8 mouse cellular contexts compared by ENCODE assay signal in genomic region chr17:25016292-25017132, GRCm38 (mm10). TPM values are rescaled to one million over a fixed set of nuclear protein-coding genes. Genes with fewer than 3 reads are reported as not detected.
DNase-seq lines count a peak whose midpoint lies in the region; ATAC-seq and TF ChIP-seq lines count a peak whose summit lies in the region.

No protein-coding gene starts in this region.

- peak; percentile 77 for DNase-seq in MEL (ENCODE audit: low read depth, low spot score)
- peak; percentile 44 for DNase-seq in c-Kit-positive CD71-negative TER-119-negative erythroid progenitor cells, embryonic 14.5 days (ENCODE audit: low read depth)
- no peak for DNase-seq in forebrain, postnatal 0 days
- peak; percentile 18 to 34 for DNase-seq in layer of hippocampus, postnatal 14 days (ENCODE audit: low spot score in 2 of 2)
- DNase-seq in lung, postnatal 25 days (ENCODE audit: low spot score), result peak; percentile 81
- peak; percentile 56 for DNase-seq in ovary, postnatal 14 days (ENCODE audit: low spot score)
- DNase-seq in thymus, postnatal 25 days, result peak; percentile 61

- H3K4me1 ChIP-seq in MEL (ENCODE audit: control insufficient read depth in 1 of 2, insufficient read depth in 2 of 2, low read length in 2 of 2), result 0 out of 4 replicates have a peak, but pooled peaks cover 0 to 2% of the 10 kb centered on the region in 2 experiments
- peaks cover 10% of the 10 kb centered on the region for H3K4me1 ChIP-seq in forebrain, postnatal 0 days (ENCODE audit: insufficient read depth)

- H3K9me3 ChIP-seq in MEL (replicated peaks; ENCODE audit: insufficient read depth, low read length), result no peaks in the 10 kb centered on the region
- H3K9me3 ChIP-seq in forebrain, postnatal 0 days (ENCODE audit: low read length), result no peaks in the 10 kb centered on the region

- peak overlapping the region; percentile 67 to 77 for H3K4me3 ChIP-seq in MEL (ENCODE audit: control insufficient read depth in 1 of 2, insufficient read depth in 1 of 2, low read depth in 2 of 2, low read length in 2 of 2)
- peak overlapping the region; percentile 92 for H3K4me3 ChIP-seq in forebrain, postnatal 0 days (ENCODE audit: low read depth, low read length)

- no peak for TF ChIP-seq RAD21 in MEL (IDR thresholded peaks at IDR 0.05; ENCODE audit: low read depth, low read length)

- no peak for TF ChIP-seq EP300 in MEL (IDR thresholded peaks at IDR 0.05; ENCODE audit: low read depth in 1 of 2, low read length in 2 of 2)

- ATAC-seq in forebrain, postnatal 0 days, result peak; percentile 88
- peak; percentile 56 to 66 for ATAC-seq in hematopoietic stem cell, adult 5-6 weeks (replicated peaks in 1 of 2; ENCODE audit: insufficient read depth in 1 of 2, low FRiP score in 2 of 2, low TSS enrichment in 1 of 2, low read depth in 1 of 2, poor library complexity in 2 of 2, severe bottlenecking in 2 of 2)

- H3K79me2 ChIP-seq in MEL (ENCODE audit: control insufficient read depth, insufficient read depth, low read length, poor library complexity), result peaks cover 26% of the 10 kb centered on the region

- peak overlapping the region; percentile 90 for H3K4me2 ChIP-seq in forebrain, postnatal 0 days (ENCODE audit: low read depth)

- no peaks in the 10 kb centered on the region for H3K27me3 ChIP-seq in MEL (ENCODE audit: control insufficient read depth in 1 of 2, insufficient read depth in 2 of 2, low read length in 2 of 2)
- H3K27me3 ChIP-seq in forebrain, postnatal 0 days (ENCODE audit: insufficient read depth, low read length), result no peaks in the 10 kb centered on the region

- WGBS in forebrain, postnatal 0 days, result 2% methylated on average over 55 of the region's 55 CpGs

- TF ChIP-seq CTCF in MEL (IDR thresholded peaks at IDR 0.05 in 2 of 3, conservative IDR thresholded peaks at IDR 0.05 in 1 of 3; ENCODE audit: control insufficient read depth in 1 of 3, insufficient read depth in 1 of 3, low read depth in 2 of 3, low read length in 3 of 3, poor library complexity in 1 of 3, severe bottlenecking in 1 of 3), result peak; percentile 12 to 34 (median 25); a peak in 4 of 6 replicates
- peak; percentile 55 for TF ChIP-seq CTCF in forebrain, postnatal 0 days (IDR thresholded peaks at IDR 0.05; ENCODE audit: low read depth)

- peak overlapping the region; percentile 52 for H3K27ac ChIP-seq in MEL (ENCODE audit: control insufficient read depth, low read depth, low read length)
- H3K27ac ChIP-seq in forebrain, postnatal 0 days (ENCODE audit: low read depth, low read length), result peak overlapping the region; percentile 69

- H3K36me3 ChIP-seq in MEL (ENCODE audit: control insufficient read depth in 1 of 2, insufficient read depth in 2 of 2, low read length in 2 of 2), result peaks cover 0 to 2% of the 10 kb centered on the region in 2 experiments; a peak in 3 of 4 replicates
- peaks cover 13% of the 10 kb centered on the region for H3K36me3 ChIP-seq in forebrain, postnatal 0 days (ENCODE audit: insufficient read depth)

- TF ChIP-seq POLR2A in MEL (IDR thresholded peaks at IDR 0.05; ENCODE audit: control insufficient read depth in 1 of 2, insufficient read depth in 1 of 2, low read depth in 1 of 2, low read length in 2 of 2, poor library complexity in 1 of 2), result peak in 1 of 2 experiments; percentile 29; a peak in 1 of 4 replicates

- peak overlapping the region; percentile 60 for H3K9ac ChIP-seq in MEL (ENCODE audit: control insufficient read depth, low read depth, low read length, poor library complexity, severe bottlenecking)
- peak overlapping the region; percentile 56 for H3K9ac ChIP-seq in forebrain, postnatal 0 days

TF ChIP-seq in MEL, 35 proteins besides CTCF, POLR2A, EP300 and RAD21:
- TF ChIP-seq POLR2AphosphoS5 (IDR thresholded peaks at IDR 0.05; ENCODE audit: borderline replicate concordance, low read depth, low read length) (no peak), CHD2 (IDR thresholded peaks at IDR 0.05; ENCODE audit: low read length) (no peak), MYB (IDR thresholded peaks at IDR 0.05; ENCODE audit: low read depth, low read length) (no peak), MYC (IDR thresholded peaks at IDR 0.05; ENCODE audit: low read depth, low read length) (no peak; the same call in 1 of the 2 replicates), UBTF (IDR thresholded peaks at IDR 0.05; ENCODE audit: borderline replicate concordance, insufficient read depth, low read depth, low read length) (no peak), ZKSCAN1 (IDR thresholded peaks at IDR 0.05; ENCODE audit: low read depth, low read length) (no peak), BHLHE40 (IDR thresholded peaks at IDR 0.05; ENCODE audit: borderline replicate concordance, low read depth, low read length) (no peak), ZNF384 (IDR thresholded peaks at IDR 0.05; ENCODE audit: low read depth, low read length) (no peak), CHD1 (IDR thresholded peaks at IDR 0.05; ENCODE audit: low read depth, low read length) (no peak; the same call in 1 of the 2 replicates), POLR2AphosphoS2 (IDR thresholded peaks at IDR 0.05; ENCODE audit: low read length) (no peak), JUND (IDR thresholded peaks at IDR 0.05; ENCODE audit: low read depth, low read length) (no peak), MAX (IDR thresholded peaks at IDR 0.05; ENCODE audit: low read length) (no peak), GATA1 (IDR thresholded peaks at IDR 0.05; ENCODE audit: low read depth, low read length) (no peak), ELF1 (IDR thresholded peaks at IDR 0.05; ENCODE audit: low read depth, low read length) (peak; percentile 44; the same call in 1 of the 2 replicates), TCF12 (IDR thresholded peaks at IDR 0.05; ENCODE audit: low read depth, low read length) (no peak), SMC3 (IDR thresholded peaks at IDR 0.05; ENCODE audit: low read depth, low read length) (peak; percentile 23; the same call in 1 of the 2 replicates), NRF1 (IDR thresholded peaks at IDR 0.05; ENCODE audit: insufficient read depth, low read depth, low read length, poor library complexity, severe bottlenecking) (peak; percentile 59; the same call in 1 of the 2 replicates), MXI1 (IDR thresholded peaks at IDR 0.05; ENCODE audit: low read depth, low read length) (no peak), NELFE (IDR thresholded peaks at IDR 0.05; ENCODE audit: low read depth, low read length) (peak; percentile 25; the same call in 1 of the 2 replicates), MEF2A (IDR thresholded peaks at IDR 0.05; ENCODE audit: extremely low read depth, insufficient replicate concordance, low read depth, low read length, poor library complexity, severe bottlenecking) (no peak), USF1 (IDR thresholded peaks at IDR 0.05; ENCODE audit: low read depth, low read length) (no peak), MAZ (IDR thresholded peaks at IDR 0.05; ENCODE audit: low read depth, low read length) (no peak), ETS1 (IDR thresholded peaks at IDR 0.05; ENCODE audit: low read depth, low read length) (no peak), TAL1 (IDR thresholded peaks at IDR 0.05; ENCODE audit: low read length) (no peak), RCOR1 (IDR thresholded peaks at IDR 0.05; ENCODE audit: low read depth, low read length) (no peak), E2F4 (IDR thresholded peaks at IDR 0.05; ENCODE audit: borderline replicate concordance, low read depth, low read length) (no peak), USF2 (IDR thresholded peaks at IDR 0.05; ENCODE audit: borderline replicate concordance in 1 of 2, insufficient read depth in 1 of 2, low read depth in 1 of 2, low read length in 2 of 2) (no peak), KAT2A (conservative IDR thresholded peaks at IDR 0.05; ENCODE audit: low read depth, low read length) (no peak), GABPA (IDR thresholded peaks at IDR 0.05; ENCODE audit: low read depth, low read length) (no peak), MAFK (IDR thresholded peaks at IDR 0.05; ENCODE audit: borderline replicate concordance, low read depth, low read length) (no peak), ZMIZ1 (IDR thresholded peaks at IDR 0.05; ENCODE audit: low read depth, low read length) (no peak), TBP (IDR thresholded peaks at IDR 0.05; ENCODE audit: low read depth, low read length) (peak; percentile 29; the same call in 1 of the 2 replicates), SIN3A (IDR thresholded peaks at IDR 0.05; ENCODE audit: low read length) (peak; percentile 44; the same call in 1 of the 2 replicates), HCFC1 (IDR thresholded peaks at IDR 0.05; ENCODE audit: low read depth, low read length) (no peak), ZC3H11A (IDR thresholded peaks at IDR 0.05; ENCODE audit: low read depth, low read length) (no peak)
TF ChIP-seq in MEL: peak in this region for 6.

RNA-seq across cellular contexts. Expression of gene Ift140, which starts 0.6 kb away (rescaled TPM):
- total RNA-seq in MEL (2012; rRNA removed), result 3.4 and 4.3 TPM in 2 replicates
- polyA plus RNA-seq in MEL (2012; ENCODE audit: insufficient read depth in 1 of 2, insufficient read length in 2 of 2, low read depth in 1 of 2, low replicate concordance in 2 of 2, missing spikeins in 1 of 2), result 1 to 10 TPM in 1 of 2 experiments, not detected in 1; 9.0 TPM
- total RNA-seq in forebrain, postnatal 0 days (2014; rRNA removed), result 31.8 and 37.7 TPM in 2 replicates
- 11.6 and 15.2 TPM in 2 replicates for polyA plus RNA-seq in forebrain, postnatal 0 days (2015; fragmentation: Nextera tagmentation; extraction: Ambion mirVana)
- 35.1 and 41.3 TPM in 2 replicates for total RNA-seq in hematopoietic stem cell, adult 5-6 weeks (2017)
- 10 to 100 TPM; 25.4 to 31.9 TPM for total RNA-seq in layer of hippocampus, postnatal 14 days (2021)

RNA-seq across cellular contexts. Expression of gene Cramp1l, which starts 0.9 kb away (rescaled TPM):
- 2.4 TPM in 2 replicates for total RNA-seq in MEL (2012; rRNA removed)
- 1 to 10 TPM in 1 of 2 experiments, not detected in 1; 5.1 TPM for polyA plus RNA-seq in MEL (2012; ENCODE audit: insufficient read depth in 1 of 2, insufficient read length in 2 of 2, low read depth in 1 of 2, low replicate concordance in 2 of 2, missing spikeins in 1 of 2)
- 16.2 and 21.5 TPM in 2 replicates for total RNA-seq in forebrain, postnatal 0 days (2014; rRNA removed)
- 1.9 and 2.9 TPM in 2 replicates for polyA plus RNA-seq in forebrain, postnatal 0 days (2015; fragmentation: Nextera tagmentation; extraction: Ambion mirVana)
- 13.3 and 15.4 TPM in 2 replicates for total RNA-seq in hematopoietic stem cell, adult 5-6 weeks (2017)
- 10 to 100 TPM; 24.0 to 28.5 TPM for total RNA-seq in layer of hippocampus, postnatal 14 days (2021)

RNA-seq across cellular contexts. Expression of gene Jpt2, which starts 56.0 kb away (rescaled TPM):
- total RNA-seq in MEL (2012; rRNA removed), result 31.7 and 35.5 TPM in 2 replicates
- 10 to 100 TPM in 1 of 2 experiments, not detected in 1; 40.9 TPM for polyA plus RNA-seq in MEL (2012; ENCODE audit: insufficient read depth in 1 of 2, insufficient read length in 2 of 2, low read depth in 1 of 2, low replicate concordance in 2 of 2, missing spikeins in 1 of 2)
- total RNA-seq in forebrain, postnatal 0 days (2014; rRNA removed), result 52.3 and 64.7 TPM in 2 replicates
- polyA plus RNA-seq in forebrain, postnatal 0 days (2015; fragmentation: Nextera tagmentation; extraction: Ambion mirVana), result 46.2 and 58.4 TPM in 2 replicates
- total RNA-seq in hematopoietic stem cell, adult 5-6 weeks (2017), result 71.0 and 108 TPM in 2 replicates
- total RNA-seq in layer of hippocampus, postnatal 14 days (2021), result 10 to 100 TPM; 11.2 TPM
